Mouse (Mus musculus): Measurements from ENCODE around the gene Fam124a.

DNA sequence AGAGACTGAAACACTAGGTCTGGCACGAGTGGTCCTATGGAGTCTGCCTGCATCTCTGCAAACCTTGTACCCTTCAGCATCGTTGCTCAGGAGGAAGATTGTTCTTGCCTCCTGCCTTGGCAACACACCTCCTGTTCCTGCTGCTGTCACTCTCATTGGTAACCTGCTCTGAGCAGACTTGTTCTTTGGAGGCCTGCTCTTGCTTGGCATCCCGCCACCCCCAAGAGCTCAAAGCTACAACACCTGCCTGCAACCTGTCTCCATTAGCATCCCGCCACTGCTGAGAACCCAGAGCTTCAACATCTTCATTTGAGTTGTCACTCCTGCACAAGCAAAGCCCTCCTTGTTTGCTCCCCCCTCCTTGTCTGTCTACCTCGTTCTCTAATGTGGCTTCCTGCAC, 72.4 kb downstream of the Fam124a start:
- TF ChIP-seq GATA1 (IDR thresholded peaks at IDR 0.05; ENCODE audit: borderline replicate concordance, low read length) (no peak), FLI1 (IDR thresholded peaks at IDR 0.05; ENCODE audit: low read length) (no peak)

Data from megakaryocyte, embryonic 14.5 days (primary cell).